ENCODE assay signal across 14 mouse cellular contexts in the genomic region with DNA sequence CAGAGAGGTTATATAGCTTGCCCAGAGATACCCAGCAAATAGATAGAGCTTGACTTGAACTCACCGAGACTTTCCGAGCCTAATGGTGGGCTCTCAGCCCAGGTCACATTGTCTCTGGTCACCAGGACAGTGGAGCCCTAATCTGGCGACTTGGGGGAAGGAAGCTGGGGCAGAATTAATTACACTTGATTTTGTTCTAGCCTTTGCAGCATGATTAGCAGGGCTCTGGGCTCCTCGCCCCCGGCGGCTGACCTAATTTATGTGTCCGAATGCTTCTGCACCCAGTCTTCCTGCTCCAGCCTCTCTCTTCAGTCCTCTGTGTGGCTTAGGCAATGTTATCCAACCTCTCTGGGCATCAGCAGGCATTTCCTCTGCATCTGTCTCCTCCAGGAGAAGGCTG. TPM values are rescaled to one million over a fixed set of nuclear protein-coding genes. Genes with fewer than 3 reads are reported as not detected.
DNase-seq lines count a peak whose midpoint lies in the region; ATAC-seq and TF ChIP-seq lines count a peak whose summit lies in the region.
"Had no signal": no experiment of that assay in that cellular context is flagged by ENCODE, and none has a peak within 500 bp of the region (broad histone marks: within the 10 kb centered on the region; RNA-seq: fewer than 3 reads in every experiment).

No protein-coding gene starts in this region.

- no peaks in the 10 kb centered on the region for H3K4me1 ChIP-seq in kidney, embryonic 14.5 days (ENCODE audit: control insufficient read depth, insufficient read depth, low read length)
- H3K4me1 ChIP-seq in testis, adult 2 months (ENCODE audit: control insufficient read depth, insufficient read depth, low read length) = peaks cover 5% of the 10 kb centered on the region
- peaks cover 77% of the 10 kb centered on the region for H3K4me1 ChIP-seq in midbrain, embryonic 15.5 days

- H3K9me3 ChIP-seq in kidney, embryonic 14.5 days (ENCODE audit: control insufficient read depth, low read length) = no peaks in the 10 kb centered on the region
- no peaks in the 10 kb centered on the region for H3K9me3 ChIP-seq in midbrain, embryonic 15.5 days
- H3K9me3 ChIP-seq: heart, embryonic 15.5 days; limb, embryonic 12.5 days had no signal

- H3K27me3 ChIP-seq in kidney, embryonic 14.5 days (ENCODE audit: control insufficient read depth, insufficient read depth, low read length) = no peaks in the 10 kb centered on the region
- H3K27me3 ChIP-seq in testis, adult 2 months (ENCODE audit: control insufficient read depth, insufficient read depth, low read length) = no peaks in the 10 kb centered on the region
- H3K27me3 ChIP-seq in midbrain, embryonic 15.5 days (replicated peaks) = no peaks in the 10 kb centered on the region
- H3K27me3 ChIP-seq: heart, embryonic 15.5 days; limb, embryonic 12.5 days had no signal

- no peak overlapping the region for H3K4me2 ChIP-seq in kidney, embryonic 14.5 days (replicated peaks; ENCODE audit: low read depth, low read length)
- H3K4me2 ChIP-seq in midbrain, embryonic 15.5 days = no peak overlapping the region
- H3K4me2 ChIP-seq: heart, embryonic 15.5 days; limb, embryonic 12.5 days had no signal

- TF ChIP-seq POLR2A in testis, adult 2 months (IDR thresholded peaks at IDR 0.05; ENCODE audit: control insufficient read depth, low read depth, low read length) = no peak

- WGBS in kidney, embryonic 14.5 days = 57% methylated on average over 7 of the region's 7 CpGs
- WGBS in midbrain, embryonic 15.5 days = 25% methylated on average over 7 of the region's 7 CpGs

- ATAC-seq in kidney, embryonic 14.5 days (ENCODE audit: low FRiP score, low TSS enrichment) = no peak
- no peak for ATAC-seq in midbrain, embryonic 15.5 days (replicated peaks)
- no peak for ATAC-seq in megakaryocyte, adult 5-6 weeks (ENCODE audit: poor library complexity, severe bottlenecking)
- ATAC-seq: CD4-positive, CD25-positive, alpha-beta regulatory T cell, adult 4 months had no signal

- no peak overlapping the region for H3K4me3 ChIP-seq in kidney, embryonic 14.5 days (ENCODE audit: low read length)
- peak overlapping the region; percentile 55 for H3K4me3 ChIP-seq in testis, adult 2 months (ENCODE audit: control insufficient read depth, low read depth, low read length)
- no peak overlapping the region for H3K4me3 ChIP-seq in midbrain, embryonic 15.5 days
- H3K4me3 ChIP-seq: heart, embryonic 15.5 days; limb, embryonic 12.5 days had no signal

- H3K36me3 ChIP-seq in kidney, embryonic 14.5 days (ENCODE audit: control insufficient read depth, insufficient read depth, low read length) = no peaks in the 10 kb centered on the region
- no peaks in the 10 kb centered on the region for H3K36me3 ChIP-seq in testis, adult 2 months (ENCODE audit: control insufficient read depth, insufficient read depth, low read length)
- H3K36me3 ChIP-seq in midbrain, embryonic 15.5 days (replicated peaks) = no peaks in the 10 kb centered on the region
- H3K36me3 ChIP-seq: heart, embryonic 15.5 days; limb, embryonic 12.5 days had no signal

- no peak for TF ChIP-seq CTCF in testis, adult 2 months (IDR thresholded peaks at IDR 0.05; ENCODE audit: control insufficient read depth, insufficient read depth, insufficient replicate concordance, low read depth, low read length)

- DNase-seq in kidney, adult 8-10 months = no peak
- no peak for DNase-seq in testis, postnatal 14 days (ENCODE audit: low spot score)
- DNase-seq in urinary bladder, postnatal 14 days (ENCODE audit: low spot score) = no peak
- DNase-seq: adrenal gland, postnatal 14 days; cerebellum, adult 8-10 months; kidney, adult 2 months; thymus, adult 18-20 months had no signal

- H3K27ac ChIP-seq in kidney, embryonic 14.5 days (ENCODE audit: low read depth, low read length) = no peak overlapping the region
- H3K27ac ChIP-seq in testis, adult 2 months (ENCODE audit: control insufficient read depth, insufficient read depth, low read depth, low read length) = no peak overlapping the region
- H3K27ac ChIP-seq in midbrain, embryonic 15.5 days = peak overlapping the region; percentile 27; the same call in 1 of the 2 replicates
- H3K27ac ChIP-seq: heart, embryonic 15.5 days; limb, embryonic 12.5 days had no signal

- 0 out of 2 replicates have a peak overlapping the region, but pooled peaks have one; percentile 7 for H3K9ac ChIP-seq in kidney, embryonic 14.5 days (ENCODE audit: low read depth, low read length)
- H3K9ac ChIP-seq in midbrain, embryonic 15.5 days = no peak overlapping the region
- H3K9ac ChIP-seq: heart, embryonic 15.5 days; limb, embryonic 12.5 days had no signal

RNA-seq across cellular contexts. Expression of gene Sdc3, which starts 19.0 kb away (rescaled TPM):
- 9.6 and 15.8 TPM in 2 replicates for polyA plus RNA-seq in kidney, embryonic 14.5 days (2014; fragmentation: Nextera tagmentation; extraction: Ambion mirVana)
- polyA plus RNA-seq in testis, adult 2 months (2012; rRNA removed) = 73.1 and 75.3 TPM in 2 replicates
- polyA plus RNA-seq in midbrain, embryonic 15.5 days (2015; fragmentation: Nextera tagmentation; extraction: Ambion mirVana) = 180 and 186 TPM in 2 replicates
- 22.6 and 31.3 TPM in 2 replicates for total RNA-seq in megakaryocyte, adult 5-6 weeks (2015)
- total RNA-seq in megakaryocyte, adult 5-6 weeks (2017) = 13.6 and 20.2 TPM in 2 replicates
